Mouse (Mus musculus): Measurements from ENCODE around the gene Abhd5.

Gene Abhd5

DNA sequence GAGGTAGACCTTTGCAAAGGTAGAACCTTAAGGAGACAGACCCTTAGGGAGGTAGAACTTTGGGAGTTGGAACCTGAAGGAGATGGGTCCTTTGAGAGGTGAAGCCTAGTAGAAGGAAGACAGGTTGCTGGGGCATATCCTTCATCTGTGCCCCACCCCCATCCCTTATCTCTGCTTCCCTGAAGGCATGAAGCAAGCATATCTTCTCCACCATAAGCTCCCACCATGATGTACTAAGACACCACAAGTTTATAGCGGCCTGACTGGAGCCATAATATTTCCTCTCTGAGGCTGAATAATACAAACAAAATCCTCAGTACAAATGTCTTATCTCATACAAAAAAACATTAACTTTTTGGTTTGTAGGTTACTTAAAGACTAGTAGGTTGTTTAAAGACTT, 3.5 kb upstream of the Abhd5 start:
- DNase-seq: no peak

DNA sequence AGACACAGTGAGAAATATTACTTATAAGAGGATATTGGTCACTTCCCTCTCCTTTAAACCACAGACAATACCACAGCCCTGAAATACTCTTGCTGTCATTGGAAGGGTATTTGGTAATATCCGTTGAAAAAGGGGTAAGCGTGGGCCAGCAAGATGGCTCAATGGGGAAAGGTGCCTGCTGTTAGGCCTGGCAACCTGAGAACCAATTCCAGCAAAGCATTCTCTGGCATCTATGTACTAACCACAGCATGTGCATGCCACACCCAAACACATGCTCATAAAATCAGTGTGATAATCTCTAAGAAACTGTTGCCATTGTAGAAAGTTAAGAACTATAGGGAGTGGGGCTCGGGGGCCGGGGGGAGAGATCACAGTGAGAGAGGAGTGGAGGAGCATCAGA, 2.1 kb upstream of the Abhd5 start:
- DNase-seq: no peak

DNA sequence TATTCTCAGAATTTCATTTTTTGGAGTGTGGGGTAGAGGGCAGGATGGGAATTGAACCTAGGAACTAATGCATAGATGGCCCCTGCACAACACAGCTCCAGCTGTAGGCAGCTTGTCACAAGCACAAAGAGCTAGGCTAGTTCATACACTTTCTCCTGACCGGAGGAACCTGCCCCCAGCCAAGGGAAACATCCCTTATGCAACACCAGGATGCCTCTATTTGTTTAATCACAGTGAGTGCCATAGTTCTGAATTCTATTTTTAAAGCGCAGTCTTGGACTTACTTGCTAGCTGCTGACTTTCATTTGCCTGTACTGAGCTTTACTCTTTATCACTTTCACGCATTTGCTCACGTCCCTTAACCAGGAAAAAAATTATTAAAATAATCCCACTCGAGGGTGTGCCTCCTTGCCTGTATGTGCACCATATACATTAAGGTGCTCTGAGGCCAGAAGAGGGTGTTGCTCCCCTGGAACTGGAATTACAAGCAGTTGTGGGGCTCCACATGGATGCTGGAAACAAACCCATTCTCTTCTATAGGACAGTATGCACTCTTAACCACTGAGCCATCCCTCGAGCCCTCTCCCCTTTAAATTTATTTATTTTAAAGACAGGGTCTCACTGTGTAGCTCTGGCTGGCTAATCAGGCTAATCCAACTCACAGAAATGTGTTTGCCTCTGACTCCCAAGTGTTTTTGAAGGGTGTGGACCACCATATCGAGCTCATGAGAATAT, 845 bp upstream of the Abhd5 start:
- no peak for DNase-seq

DNA sequence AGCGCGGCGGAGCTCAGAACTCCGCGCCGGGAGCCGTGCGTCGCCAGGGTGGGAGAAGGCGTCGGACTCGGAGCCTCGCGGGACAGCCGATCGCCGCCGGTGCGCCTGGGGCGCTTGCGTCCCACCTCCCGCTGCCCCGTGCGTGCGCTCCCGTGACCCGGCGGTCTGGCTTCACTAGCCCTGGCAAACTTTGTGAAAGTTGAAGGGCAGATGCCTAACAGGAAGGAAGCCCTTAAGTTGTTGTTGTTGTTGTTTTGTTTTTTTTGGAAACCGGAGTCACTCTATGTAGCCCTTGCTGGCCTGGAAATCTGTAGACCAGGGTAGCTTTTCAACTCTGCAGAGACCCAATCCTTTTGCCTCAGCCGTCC, 601 bp downstream of the Abhd5 start:
- no peak for DNase-seq

DNA sequence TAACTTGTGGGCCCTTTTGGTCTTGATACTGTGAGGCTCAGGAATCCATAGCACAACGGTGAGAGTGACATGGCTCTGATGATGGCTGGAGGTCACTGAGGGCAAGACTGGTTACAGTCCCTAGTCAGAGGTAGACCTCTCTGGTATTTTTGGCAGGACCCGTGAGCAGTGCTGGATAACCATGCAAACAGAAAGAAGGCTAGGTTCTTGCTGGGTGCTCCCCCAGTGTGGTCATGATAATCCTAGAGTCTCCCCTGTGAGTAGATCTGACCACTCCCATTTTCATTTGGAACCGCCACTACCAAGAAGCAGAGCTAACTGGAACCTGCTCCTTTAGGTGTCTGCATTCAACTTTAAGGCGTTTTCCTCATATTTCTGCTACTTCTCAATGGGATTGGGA, 1.5 kb downstream of the Abhd5 start:
- no peak for DNase-seq

DNA sequence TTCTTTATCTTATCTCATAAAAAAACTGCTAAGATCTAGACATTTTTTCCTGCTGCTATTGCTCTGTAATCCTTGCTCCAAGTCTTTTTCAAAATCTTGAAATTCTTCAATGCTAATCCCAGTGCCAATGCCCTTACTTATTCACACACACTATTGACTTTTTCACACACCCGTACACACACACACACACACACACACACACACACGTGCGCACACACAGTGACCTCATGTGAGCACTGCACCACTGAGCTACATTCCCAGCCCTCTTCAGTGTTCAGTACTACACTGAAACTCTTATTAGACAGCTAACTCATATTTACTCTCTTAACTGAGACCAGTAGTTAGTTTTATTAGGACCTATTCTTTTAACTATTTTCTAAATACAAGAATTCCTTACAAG, 2.8 kb downstream of the Abhd5 start:
- DNase-seq: no peak

DNA sequence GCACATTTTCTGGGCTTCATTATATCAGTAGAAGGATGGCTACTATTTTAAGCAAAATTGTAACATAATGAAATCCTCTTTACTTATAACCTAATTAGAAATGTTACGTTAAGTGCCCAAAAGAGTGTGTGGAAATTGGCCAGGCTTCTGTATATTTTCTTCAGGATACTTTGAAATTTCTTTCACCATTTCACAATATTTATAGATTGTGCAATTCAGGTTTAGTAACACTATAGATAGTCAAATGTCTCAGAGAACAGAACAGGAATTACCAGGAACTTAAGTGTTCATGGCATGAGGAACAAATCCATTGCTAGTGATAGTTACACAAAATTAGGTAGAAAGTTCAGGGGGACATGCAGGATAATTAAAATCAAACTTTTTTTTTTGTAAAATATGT, 5.7 kb downstream of the Abhd5 start:
- DNase-seq: no peak

DNA sequence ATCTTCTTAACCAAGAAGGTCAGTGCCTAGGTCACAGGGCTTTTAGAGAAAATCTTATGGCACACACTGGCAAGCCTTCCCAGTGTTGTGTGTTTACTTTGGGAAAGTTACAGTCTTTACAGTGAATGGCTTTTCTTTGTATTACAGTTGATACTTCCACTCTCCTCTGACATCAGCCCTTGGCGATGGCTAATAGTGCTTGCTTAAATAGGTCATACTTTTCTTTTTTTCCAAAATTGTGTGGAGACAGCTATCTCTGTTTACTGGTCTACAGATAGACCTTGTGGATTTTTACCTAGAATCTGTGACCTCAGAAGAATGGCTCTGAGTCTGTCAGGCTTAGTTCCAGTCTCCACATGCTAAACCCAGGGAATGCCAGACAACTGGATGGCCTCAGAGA, 6.2 kb downstream of the Abhd5 start:
- no peak for DNase-seq

DNA sequence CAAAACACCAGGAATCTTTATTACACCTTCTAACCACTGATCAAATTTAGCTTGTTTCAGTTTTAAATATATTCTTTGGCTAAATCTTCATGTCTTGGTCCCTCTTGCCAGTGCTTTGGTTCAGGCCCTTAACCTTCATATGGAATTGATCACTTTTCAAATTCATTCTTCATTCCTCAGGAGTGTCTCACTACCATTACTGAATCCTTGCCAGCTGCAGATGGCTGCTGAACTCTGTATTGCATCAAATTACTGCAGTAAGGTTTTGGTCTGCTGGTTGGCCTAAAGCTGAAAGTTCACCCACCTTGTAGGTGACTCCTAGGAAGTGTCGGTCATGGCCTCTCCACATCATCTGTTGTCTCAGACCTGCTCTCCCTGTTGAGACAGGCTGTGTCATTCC, 12.8 kb downstream of the Abhd5 start:
- DNase-seq: no peak

DNA sequence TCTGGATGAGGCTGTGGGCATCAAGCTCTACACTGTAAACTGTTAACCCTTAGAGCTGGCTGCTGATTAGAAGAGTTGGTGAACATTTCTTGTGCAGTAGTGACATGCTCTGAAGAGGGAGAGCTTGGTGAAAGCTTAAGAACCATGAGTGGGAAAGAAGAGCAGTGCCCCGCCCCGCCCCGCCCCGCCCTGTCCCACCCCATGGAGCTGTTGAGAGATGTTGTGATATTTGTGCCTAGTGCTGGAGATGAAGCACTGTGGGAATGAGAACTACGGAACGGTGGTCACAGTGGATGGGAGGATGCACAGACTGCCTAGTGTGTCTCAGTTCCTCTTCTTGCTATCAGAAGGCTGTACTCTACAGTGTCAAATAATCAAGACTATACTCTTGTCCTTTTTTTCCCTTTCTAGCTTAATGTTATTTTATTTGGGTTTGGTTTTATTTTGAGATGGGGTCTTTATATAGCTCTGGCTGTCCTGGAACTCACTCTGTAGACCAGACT, 18.9 kb downstream of the Abhd5 start:
- no peak for DNase-seq

DNA sequence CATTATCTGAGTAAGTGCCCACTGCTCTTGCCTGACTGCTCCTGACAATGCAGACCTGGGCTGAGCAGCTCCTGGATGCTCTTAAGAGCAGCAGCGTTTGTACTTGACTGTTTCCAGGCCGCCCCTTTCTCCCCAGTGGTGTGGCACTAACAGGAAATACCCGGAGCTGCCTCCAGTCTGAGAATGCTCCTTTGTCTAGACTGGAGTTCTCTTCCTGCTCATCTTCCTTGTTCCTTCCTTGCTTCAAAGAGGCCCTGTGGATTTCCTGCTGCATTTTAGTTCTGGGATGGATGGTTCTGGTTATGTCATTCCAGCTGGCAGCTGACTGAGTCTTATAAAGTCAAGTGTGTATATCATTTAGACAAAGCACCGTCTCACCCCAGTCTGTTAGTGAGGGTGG, 21.1 kb downstream of the Abhd5 start:
- no peak for DNase-seq

DNA sequence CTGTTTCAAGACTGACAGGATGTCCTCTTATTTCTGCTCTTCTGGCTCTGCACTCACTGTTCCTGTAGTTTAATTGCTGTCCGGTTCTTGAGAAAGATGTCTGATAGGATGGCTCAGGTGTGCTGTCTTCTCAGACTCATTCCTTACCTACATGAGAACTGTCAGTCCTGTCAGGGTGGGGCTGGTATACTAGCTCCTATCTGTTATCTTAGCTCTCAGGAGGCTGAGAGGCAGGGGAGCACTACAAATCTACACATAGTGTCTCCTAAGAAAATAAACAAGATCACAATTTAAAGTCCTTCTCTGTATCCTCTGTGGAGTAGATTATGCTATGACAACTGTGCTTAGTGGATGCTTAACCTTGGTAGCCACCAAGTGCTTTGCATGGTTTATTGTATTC, 21.6 kb downstream of the Abhd5 start:
- no peak for DNase-seq

DNA sequence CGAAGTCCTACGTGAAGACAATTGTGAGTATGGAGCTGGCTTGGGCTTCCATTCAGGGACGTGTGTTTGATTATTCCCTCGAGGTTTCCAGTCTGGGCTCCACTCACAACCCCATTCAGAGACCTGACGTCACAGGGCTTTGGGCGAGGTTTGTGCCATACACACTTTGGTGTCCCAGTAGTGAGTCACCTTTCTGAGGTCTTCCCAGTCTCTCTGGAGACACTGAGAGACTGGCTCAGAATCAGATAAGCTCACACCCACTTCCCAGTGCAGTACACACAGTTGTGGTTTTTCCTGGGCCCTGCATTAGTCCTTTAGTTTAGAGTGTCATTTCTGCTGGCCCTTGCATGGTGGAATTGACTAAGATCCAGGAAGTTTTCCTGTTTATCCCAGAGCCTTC, 27.6 kb downstream of the Abhd5 start:
- DNase-seq: no peak

DNA sequence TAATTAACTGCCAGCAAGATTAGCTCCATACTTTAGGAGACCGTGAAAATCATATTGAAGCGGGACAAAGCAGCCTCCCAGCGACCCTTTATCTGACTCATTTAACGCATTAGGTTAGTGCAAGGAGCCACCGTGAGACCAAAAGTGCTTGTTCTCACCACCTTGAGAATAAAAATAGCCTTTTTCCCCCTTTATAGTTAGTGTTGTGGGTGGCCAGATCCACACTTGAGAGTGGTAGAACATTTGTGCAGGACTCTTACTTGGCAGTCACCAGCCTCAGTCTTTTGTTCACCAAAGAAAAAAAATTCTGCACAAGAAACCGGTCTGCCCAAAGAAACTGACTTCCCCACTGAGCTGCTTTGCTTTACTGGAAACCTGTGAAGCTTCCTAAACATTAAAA, 29.6 kb downstream of the Abhd5 start:
- DNase-seq: no peak

DNA sequence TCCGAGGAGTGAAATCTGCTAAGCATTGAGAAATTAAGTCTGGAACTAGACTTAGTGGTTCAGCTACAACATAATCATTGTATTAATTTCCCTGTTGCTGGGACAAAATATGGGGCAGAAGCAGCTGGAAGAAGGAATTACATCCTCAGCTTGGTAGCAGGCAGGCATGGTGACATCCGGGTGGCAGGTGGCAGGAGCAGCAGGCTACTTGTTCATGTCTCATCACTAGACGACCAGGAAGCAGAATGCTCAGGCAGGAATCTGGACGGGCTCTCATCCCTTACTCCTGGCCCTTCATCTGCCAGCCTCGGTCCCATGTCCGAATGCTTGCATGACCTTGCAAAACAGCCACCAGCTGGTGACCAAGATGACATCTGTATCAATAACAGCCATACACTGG, 30.6 kb downstream of the Abhd5 start:
- peak; percentile 50 to 60 for DNase-seq

DNA sequence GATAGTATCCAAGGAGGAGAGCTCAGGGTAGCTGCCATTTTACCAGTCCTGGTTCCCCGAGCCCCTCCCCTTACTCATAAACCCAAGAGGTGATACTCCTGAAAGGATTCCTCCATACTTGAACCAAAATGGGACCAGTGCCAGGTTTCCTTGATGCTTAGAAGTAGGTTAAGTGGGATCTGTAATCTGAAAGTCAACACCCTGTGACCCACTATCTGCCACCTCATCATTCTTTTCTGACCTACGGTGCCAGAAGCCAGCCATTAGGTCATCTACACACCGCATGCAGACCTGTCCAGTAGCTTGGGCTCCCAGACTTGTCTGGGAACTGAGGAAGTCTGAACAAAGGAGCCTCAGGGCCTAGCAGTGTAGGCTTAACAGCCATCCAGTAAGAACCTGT, 34.6 kb downstream of the Abhd5 start:
- DNase-seq: no peak

DNA sequence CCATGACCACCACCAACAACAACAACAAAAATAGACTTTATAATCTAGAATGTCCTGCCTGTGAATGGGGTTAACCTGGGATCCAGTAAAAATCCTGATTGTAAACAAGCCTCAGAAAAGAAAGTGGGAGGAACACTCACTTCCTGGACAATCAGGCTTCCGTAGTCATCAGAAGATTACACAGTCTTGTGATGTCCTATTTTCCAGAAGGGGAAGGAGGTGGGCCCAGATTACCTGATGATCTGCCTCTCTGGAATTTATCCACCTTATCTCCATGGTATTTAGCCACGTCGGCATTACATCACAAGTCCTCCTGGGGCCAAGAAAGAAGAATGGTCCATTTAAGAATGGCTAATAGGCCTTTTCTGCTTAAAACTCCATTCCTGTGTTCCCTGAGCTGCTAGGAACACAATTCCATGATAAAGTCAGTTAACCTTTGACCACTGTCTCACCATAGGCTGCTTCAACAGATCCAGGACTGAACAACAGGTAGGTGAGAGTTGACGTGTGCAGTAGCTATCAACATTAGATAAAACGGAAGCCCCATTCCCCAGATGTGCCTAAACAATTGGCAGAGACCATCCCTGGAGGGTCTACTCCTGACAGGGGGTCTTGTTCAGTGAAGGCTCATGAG, 38.0 kb downstream of the Abhd5 start:
- DNase-seq: no peak

DNA sequence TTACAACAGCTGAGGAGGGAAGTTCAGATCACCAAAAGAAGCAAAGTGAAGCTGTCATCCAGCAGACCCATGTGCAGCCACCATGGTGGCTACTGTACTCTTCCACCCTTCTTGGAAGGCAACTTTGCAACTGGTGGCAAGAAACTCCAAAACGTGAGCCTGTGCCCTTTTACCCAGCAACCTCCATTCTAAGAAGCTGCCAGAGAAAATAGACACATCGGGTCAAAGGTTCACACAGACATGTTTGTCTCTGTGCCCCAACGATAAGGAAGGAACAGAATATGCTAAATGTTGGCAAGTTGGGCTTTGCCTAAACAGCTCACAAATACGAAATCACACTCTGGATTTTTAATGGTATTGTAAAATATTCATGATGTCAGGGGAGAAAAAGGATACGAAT, 44.4 kb downstream of the Abhd5 start:
- DNase-seq: no peak

DNA sequence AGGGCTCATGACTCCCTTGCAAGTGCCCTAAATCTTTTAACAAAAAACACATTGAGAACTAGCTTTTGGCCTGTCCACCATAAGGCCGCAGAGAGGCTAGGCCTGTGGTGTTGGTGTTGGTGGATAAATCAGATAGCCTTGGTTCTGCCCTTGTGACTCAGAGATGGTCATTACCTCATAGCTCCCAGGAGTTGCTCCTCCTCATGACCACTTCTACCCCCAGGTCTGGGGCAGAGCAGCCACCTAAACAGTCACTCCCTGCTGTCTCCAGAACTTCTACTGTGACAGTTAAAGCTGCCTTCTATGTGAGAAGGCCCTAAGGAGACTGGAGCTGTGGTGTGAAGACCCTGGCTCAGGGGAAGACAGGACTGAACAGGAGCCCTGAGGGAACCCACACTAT, 45.7 kb downstream of the Abhd5 start:
- DNase-seq: no peak

DNA sequence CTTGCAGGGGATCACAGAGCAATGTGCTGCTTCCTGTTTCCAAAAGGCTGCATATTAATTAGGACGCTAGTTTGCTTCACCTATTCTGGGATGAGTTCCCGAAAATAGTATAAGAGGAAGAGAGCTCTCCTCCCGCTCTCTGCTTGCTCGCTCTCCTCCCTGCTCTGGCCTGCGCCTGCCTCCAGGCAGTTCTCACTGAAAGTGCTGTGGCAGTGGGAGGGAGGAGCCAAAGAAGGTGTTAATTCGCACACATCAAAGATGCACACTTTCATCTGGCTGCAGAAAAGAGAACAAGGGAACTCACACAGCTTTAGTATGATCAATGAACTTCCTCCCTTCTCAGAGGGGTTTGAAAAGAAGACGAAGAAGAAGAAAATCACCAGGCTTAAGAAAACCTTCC, 47.3 kb downstream of the Abhd5 start:
- DNase-seq: no peak

DNA sequence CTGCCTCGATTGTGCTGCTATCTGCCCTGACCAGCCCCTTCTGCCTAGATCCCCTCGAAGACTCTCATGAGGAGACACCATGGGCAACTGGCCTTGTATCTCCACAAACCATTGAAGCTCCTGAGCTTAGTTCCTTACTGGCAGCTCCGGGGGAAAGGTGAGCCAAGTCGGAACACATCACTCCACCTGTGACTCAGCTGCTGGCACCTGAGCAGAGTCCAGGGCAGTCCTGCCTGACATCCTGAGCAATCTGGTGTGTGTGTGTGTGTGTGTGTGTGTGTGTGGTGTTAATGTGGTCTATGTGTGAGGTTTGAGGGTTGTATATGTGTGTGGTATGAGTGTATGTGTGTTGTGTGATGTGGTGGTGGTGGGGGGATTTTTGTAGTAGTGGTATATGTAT, 49.8 kb downstream of the Abhd5 start:
- DNase-seq: no peak

DNA sequence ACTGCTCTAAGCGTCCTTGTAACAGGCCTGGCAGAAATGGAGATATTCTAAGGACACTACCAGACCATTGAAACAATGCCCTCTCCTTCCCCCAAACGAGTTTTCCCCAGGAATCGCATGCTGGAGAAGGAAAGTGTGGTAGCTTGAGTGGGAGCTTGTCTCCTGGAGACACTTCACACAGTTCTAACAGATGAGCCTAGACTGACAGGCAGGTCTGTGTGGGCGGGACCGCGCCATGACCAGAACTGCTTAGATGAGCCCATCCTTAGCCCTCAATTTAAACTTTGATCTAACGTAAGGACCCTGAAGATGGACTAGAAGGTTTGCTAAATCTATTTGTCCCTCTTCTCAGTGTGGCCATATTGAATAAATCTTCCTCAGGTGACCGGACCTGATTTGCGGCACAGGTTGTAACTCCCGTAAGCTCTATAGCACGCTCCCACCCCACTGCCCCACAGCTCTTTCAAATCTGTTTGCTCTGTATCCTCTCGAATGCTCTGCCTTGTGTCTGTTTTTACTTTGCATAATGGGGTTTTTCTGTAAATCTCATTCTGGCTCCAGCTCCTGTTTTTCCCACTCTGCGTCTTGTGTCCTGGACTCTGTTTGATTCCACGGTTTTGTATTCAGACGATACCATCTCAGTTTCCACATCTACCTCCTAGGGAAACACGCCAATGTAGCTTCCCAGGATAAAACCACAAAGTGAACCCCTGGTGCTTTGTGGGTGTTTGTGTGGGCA, 59.2 kb downstream of the Abhd5 start:
- no peak for DNase-seq

DNA sequence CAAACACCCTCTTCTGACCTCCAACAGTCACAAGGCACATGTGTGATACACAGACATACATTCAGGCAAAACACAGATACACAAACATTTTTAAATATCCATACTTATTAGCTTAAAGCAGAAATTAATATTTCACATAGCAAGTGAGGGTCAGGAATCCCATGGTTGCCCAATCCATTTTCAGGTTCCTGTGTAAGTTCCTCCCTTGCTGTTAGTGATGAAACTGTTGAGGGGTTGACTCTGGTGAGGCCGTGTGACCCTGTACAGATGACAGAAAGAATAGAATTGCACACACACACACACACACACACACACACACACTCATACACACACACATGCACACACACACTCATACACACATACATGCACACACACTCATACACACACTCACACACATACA, 63.2 kb downstream of the Abhd5 start:
- DNase-seq: no peak

DNA sequence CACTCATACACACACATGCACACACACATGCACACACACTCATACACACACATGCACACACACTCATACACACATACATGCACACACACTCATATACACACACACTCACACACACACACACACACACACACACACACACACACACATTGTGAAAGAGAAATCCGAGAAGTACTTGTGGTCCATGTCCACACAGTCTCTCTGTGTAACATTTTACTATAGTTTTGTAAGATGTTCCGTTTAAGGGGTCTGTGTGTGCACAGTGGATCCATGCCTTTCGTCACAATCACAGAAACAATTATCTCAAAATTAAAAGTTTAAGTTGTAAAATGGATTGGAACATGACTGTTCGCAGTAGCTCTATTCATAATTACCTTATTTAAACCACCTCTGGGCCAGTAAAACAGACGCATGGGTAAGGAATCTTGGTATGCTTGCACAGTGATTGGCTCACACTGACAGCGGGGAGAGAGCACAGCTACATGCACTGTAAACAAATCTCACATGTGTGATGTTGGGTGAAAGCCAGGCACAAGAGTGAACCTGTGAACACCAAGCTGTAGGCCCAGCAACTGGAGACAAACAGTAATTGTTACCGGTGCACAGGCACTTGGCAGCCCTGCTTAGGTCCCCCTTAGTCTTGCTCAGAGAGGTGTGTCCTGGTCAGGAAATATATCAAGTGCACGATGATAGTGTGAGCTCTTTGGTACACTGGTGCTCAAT, 63.8 kb downstream of the Abhd5 start:
- DNase-seq: no peak

Measured in cerebellum, postnatal 36 days (tissue).